8 mouse cellular contexts compared by ENCODE assay signal in the genomic region with DNA sequence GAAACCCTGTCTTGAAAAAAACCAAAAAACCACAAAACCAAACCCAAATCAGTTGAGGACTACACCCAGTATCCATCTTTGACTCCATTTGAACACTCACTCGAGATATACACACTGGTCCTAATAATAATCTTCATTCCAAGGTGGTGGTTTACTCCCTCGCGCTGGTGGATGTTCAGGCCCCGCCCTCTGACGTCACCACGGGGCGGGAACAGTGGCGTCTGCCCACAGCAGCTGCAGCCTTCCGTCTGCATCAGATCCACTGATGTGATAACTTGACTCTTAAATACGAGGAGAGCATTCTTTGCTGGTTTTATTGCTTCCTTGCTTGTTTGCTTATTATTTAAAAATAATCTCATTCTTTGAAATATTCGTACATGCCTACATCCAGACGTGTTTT. TPM values are rescaled to one million over a fixed set of nuclear protein-coding genes. Genes with fewer than 3 reads are reported as not detected.
DNase-seq lines count a peak whose midpoint lies in the region; ATAC-seq lines count a peak whose summit lies in the region.

No protein-coding gene starts in this region.

- peaks cover 5% of the 10 kb centered on the region for H3K4me1 ChIP-seq in hindbrain, embryonic 14.5 days (replicated peaks; ENCODE audit: control insufficient read depth, insufficient read depth, low read length)
- H3K4me1 ChIP-seq in liver, embryonic 12.5 days: peaks cover 10% of the 10 kb centered on the region
- H3K4me1 ChIP-seq in stomach, embryonic 15.5 days: peaks cover 8% of the 10 kb centered on the region; the same call in 1 of the 2 replicates

- no peak overlapping the region for H3K27ac ChIP-seq in hindbrain, embryonic 14.5 days
- no peak overlapping the region for H3K27ac ChIP-seq in liver, embryonic 12.5 days
- no peak overlapping the region for H3K27ac ChIP-seq in stomach, embryonic 15.5 days

- H3K9me3 ChIP-seq in hindbrain, embryonic 14.5 days (ENCODE audit: control insufficient read depth, low read length): no peaks in the 10 kb centered on the region
- no peaks in the 10 kb centered on the region for H3K9me3 ChIP-seq in liver, embryonic 12.5 days (replicated peaks)
- no peaks in the 10 kb centered on the region for H3K9me3 ChIP-seq in stomach, embryonic 15.5 days

- no peak overlapping the region for H3K4me3 ChIP-seq in hindbrain, embryonic 14.5 days (replicated peaks; ENCODE audit: low read length)
- H3K4me3 ChIP-seq in liver, embryonic 12.5 days: no peak overlapping the region
- H3K4me3 ChIP-seq in stomach, embryonic 15.5 days (replicated peaks): no peak overlapping the region

- no peaks in the 10 kb centered on the region for H3K36me3 ChIP-seq in hindbrain, embryonic 14.5 days (replicated peaks; ENCODE audit: control insufficient read depth, insufficient read depth)
- no peaks in the 10 kb centered on the region for H3K36me3 ChIP-seq in liver, embryonic 12.5 days
- no peaks in the 10 kb centered on the region for H3K36me3 ChIP-seq in stomach, embryonic 15.5 days

- WGBS in hindbrain, embryonic 14.5 days: 7% methylated on average over 12 of the region's 12 CpGs
- 6% methylated on average over 12 of the region's 12 CpGs for WGBS in liver, embryonic 12.5 days (ENCODE audit: insufficient replicate concordance)
- under 1% methylated on average over 12 of the region's 12 CpGs for WGBS in stomach, embryonic 15.5 days

- no peak for ATAC-seq in hindbrain, embryonic 14.5 days (ENCODE audit: low FRiP score)
- ATAC-seq in liver, embryonic 12.5 days: no peak
- ATAC-seq in monocyte, adult 5-6 weeks (replicated peaks; ENCODE audit: insufficient number of reproducible peaks, low FRiP score, low TSS enrichment, poor library complexity, severe bottlenecking): peak; percentile 57; the same call in 1 of the 2 replicates
- ATAC-seq in stomach, embryonic 15.5 days (ENCODE audit: insufficient read depth, low FRiP score, low read depth): no peak

- peaks cover 3% of the 10 kb centered on the region; the same call in 1 of the 2 replicates for H3K27me3 ChIP-seq in hindbrain, embryonic 14.5 days (ENCODE audit: control insufficient read depth, insufficient read depth, low read length)
- peaks cover 48% of the 10 kb centered on the region for H3K27me3 ChIP-seq in liver, embryonic 12.5 days (replicated peaks)
- H3K27me3 ChIP-seq in stomach, embryonic 15.5 days (replicated peaks): no peaks in the 10 kb centered on the region

- DNase-seq in cerebellum, postnatal 10 days: peak; percentile 81 to 85
- DNase-seq in cerebellum, adult 8-10 months: no peak
- DNase-seq in brain, adult 2 months (ENCODE audit: low read depth, low spot score): peak; percentile 77
- peak; percentile 39 to 52 for DNase-seq in frontal cortex, postnatal 36 days (ENCODE audit: low spot score in 2 of 2)
- DNase-seq in hindbrain, embryonic 14.5 days (ENCODE audit: low spot score): peak; percentile 79

- peak overlapping the region; percentile 38 for H3K4me2 ChIP-seq in hindbrain, embryonic 14.5 days (replicated peaks)
- H3K4me2 ChIP-seq in liver, embryonic 12.5 days: peak overlapping the region; percentile 27
- 0 out of 2 replicates have a peak overlapping the region, but pooled peaks have one; percentile 6 for H3K4me2 ChIP-seq in stomach, embryonic 15.5 days

- no peak overlapping the region for H3K9ac ChIP-seq in hindbrain, embryonic 14.5 days
- no peak overlapping the region for H3K9ac ChIP-seq in liver, embryonic 12.5 days
- no peak overlapping the region for H3K9ac ChIP-seq in stomach, embryonic 15.5 days

RNA-seq across cellular contexts. Expression of gene Pnpla1, which starts 24.1 kb away (rescaled TPM):
- 0.07 TPM in 1 of 2 replicates, not detected in the other for polyA plus RNA-seq in hindbrain, embryonic 14.5 days (2014; fragmentation: Nextera tagmentation; extraction: Ambion mirVana)
- not detected in 2 replicates for polyA plus RNA-seq in liver, embryonic 12.5 days (2016; fragmentation: Nextera tagmentation; extraction: Ambion mirVana)
- not detected in 3 replicates for total RNA-seq in monocyte, adult 5-6 weeks (2017)
- 0.32 and 0.50 TPM in 2 replicates for polyA plus RNA-seq in stomach, embryonic 15.5 days (2015; fragmentation: Nextera tagmentation; extraction: Ambion mirVana)

RNA-seq across cellular contexts. Expression of gene 4930539E08Rik, which starts 32.8 kb away (rescaled TPM):
- 1.2 and 1.3 TPM in 2 replicates for polyA plus RNA-seq in hindbrain, embryonic 14.5 days (2014; fragmentation: Nextera tagmentation; extraction: Ambion mirVana)
- 0.17 and 0.25 TPM in 2 replicates for polyA plus RNA-seq in liver, embryonic 12.5 days (2016; fragmentation: Nextera tagmentation; extraction: Ambion mirVana)
- 0.38 to 0.78 TPM in 2 of 3 replicates, not detected in the other for total RNA-seq in monocyte, adult 5-6 weeks (2017)
- polyA plus RNA-seq in stomach, embryonic 15.5 days (2015; fragmentation: Nextera tagmentation; extraction: Ambion mirVana): 0.71 and 0.81 TPM in 2 replicates
